ENCODE assay signal across 30 mouse cellular contexts in genomic region chr9:115474342-115474741, GRCm38 (mm10).
DNase-seq lines count a peak whose midpoint lies in the region; ATAC-seq and TF ChIP-seq lines count a peak whose summit lies in the region.
"Had no signal": no experiment of that assay in that cellular context is flagged by ENCODE, and none has a peak within 500 bp of the region (broad histone marks: within the 10 kb centered on the region; RNA-seq: fewer than 3 reads in every experiment).

No protein-coding gene starts in this region.

- H3K4me2 ChIP-seq in liver, postnatal 0 days (ENCODE audit: low read depth, low read length): no peak overlapping the region
- peak overlapping the region; percentile 24; the same call in 1 of the 2 replicates for H3K4me2 ChIP-seq in liver, embryonic 12.5 days
- no peak overlapping the region for H3K4me2 ChIP-seq in kidney, embryonic 15.5 days
- H3K4me2 ChIP-seq: embryonic facial prominence, embryonic 15.5 days; forebrain, embryonic 15.5 days; heart, embryonic 15.5 days; hindbrain, embryonic 14.5 days; limb, embryonic 13.5 days; lung, embryonic 15.5 days; midbrain, embryonic 12.5 days; neural tube, embryonic 13.5 days had no signal

- H3K4me1 ChIP-seq in liver, postnatal 0 days (ENCODE audit: insufficient read depth): peaks cover 16% of the 10 kb centered on the region
- H3K4me1 ChIP-seq in liver, embryonic 12.5 days: peaks cover 48% of the 10 kb centered on the region
- H3K4me1 ChIP-seq in lung, adult 2 months (ENCODE audit: control insufficient read depth, insufficient read depth, low read length): no peaks in the 10 kb centered on the region
- no peaks in the 10 kb centered on the region for H3K4me1 ChIP-seq in kidney, embryonic 15.5 days
- H3K4me1 ChIP-seq: embryonic facial prominence, embryonic 15.5 days; forebrain, embryonic 15.5 days; heart, embryonic 15.5 days; midbrain, embryonic 12.5 days had no signal

- no peaks in the 10 kb centered on the region; the same call in 1 of the 2 replicates for H3K9me3 ChIP-seq in liver, postnatal 0 days (ENCODE audit: low read length)
- no peaks in the 10 kb centered on the region for H3K9me3 ChIP-seq in liver, embryonic 12.5 days (replicated peaks)
- no peaks in the 10 kb centered on the region for H3K9me3 ChIP-seq in kidney, embryonic 15.5 days (replicated peaks)
- H3K9me3 ChIP-seq: embryonic facial prominence, embryonic 10.5 days; embryonic facial prominence, embryonic 15.5 days; forebrain, embryonic 15.5 days; heart, embryonic 10.5 days; heart, embryonic 15.5 days; lung, embryonic 15.5 days; midbrain, embryonic 12.5 days; neural tube, embryonic 13.5 days had no signal

- no peaks in the 10 kb centered on the region for H3K36me3 ChIP-seq in liver, postnatal 0 days (replicated peaks; ENCODE audit: insufficient read depth, low read length)
- H3K36me3 ChIP-seq in liver, embryonic 12.5 days: no peaks in the 10 kb centered on the region
- H3K36me3 ChIP-seq in kidney, embryonic 15.5 days: no peaks in the 10 kb centered on the region
- H3K36me3 ChIP-seq: embryonic facial prominence, embryonic 10.5 days; embryonic facial prominence, embryonic 15.5 days; forebrain, embryonic 10.5 days; forebrain, embryonic 15.5 days; heart, embryonic 10.5 days; heart, embryonic 15.5 days; limb, embryonic 13.5 days; lung, embryonic 15.5 days; midbrain, embryonic 12.5 days; neural tube, embryonic 13.5 days had no signal

- TF ChIP-seq POLR2A in lung, adult 2 months (IDR thresholded peaks at IDR 0.05; ENCODE audit: borderline replicate concordance, extremely low read depth, low read depth, low read length): no peak

- ATAC-seq in liver, postnatal 0 days: no peak; the same call in 1 of the 2 replicates
- peak; percentile 87 for ATAC-seq in liver, embryonic 12.5 days
- peak; percentile 58 for ATAC-seq in megakaryocyte progenitor cell, adult 5-6 weeks (replicated peaks; ENCODE audit: poor library complexity)
- ATAC-seq in granulocyte monocyte progenitor cell, adult 5-6 weeks (replicated peaks; ENCODE audit: poor library complexity, severe bottlenecking): no peak
- no peak for ATAC-seq in kidney, embryonic 15.5 days (replicated peaks; ENCODE audit: low FRiP score)
- ATAC-seq: forebrain, embryonic 15.5 days; intestine, postnatal 0 days; Patski had no signal

- no peak overlapping the region for H3K9ac ChIP-seq in liver, postnatal 0 days (replicated peaks)
- H3K9ac ChIP-seq in liver, embryonic 12.5 days: peak overlapping the region; percentile 12; the same call in 1 of the 2 replicates
- H3K9ac ChIP-seq in kidney, embryonic 15.5 days: no peak overlapping the region
- H3K9ac ChIP-seq: embryonic facial prominence, embryonic 15.5 days; forebrain, embryonic 15.5 days; heart, embryonic 15.5 days; hindbrain, embryonic 14.5 days; limb, embryonic 13.5 days; lung, embryonic 15.5 days; midbrain, embryonic 12.5 days; neural tube, embryonic 13.5 days had no signal

- H3K27me3 ChIP-seq in liver, postnatal 0 days (ENCODE audit: insufficient read depth, low read length): no peaks in the 10 kb centered on the region
- H3K27me3 ChIP-seq in liver, embryonic 12.5 days (replicated peaks): no peaks in the 10 kb centered on the region
- peaks cover 13% of the 10 kb centered on the region; the same call in 1 of the 2 replicates for H3K27me3 ChIP-seq in kidney, embryonic 15.5 days
- H3K27me3 ChIP-seq: embryonic facial prominence, embryonic 15.5 days; forebrain, embryonic 15.5 days; heart, embryonic 15.5 days; limb, embryonic 13.5 days; lung, embryonic 15.5 days; midbrain, embryonic 12.5 days; neural tube, embryonic 13.5 days; Patski had no signal

- no peak for TF ChIP-seq EP300 in liver, postnatal 0 days (IDR thresholded peaks at IDR 0.05; ENCODE audit: low read depth)

- H3K4me3 ChIP-seq in liver, postnatal 0 days (ENCODE audit: low read depth, low read length): no peak overlapping the region
- H3K4me3 ChIP-seq in liver, embryonic 12.5 days: no peak overlapping the region
- no peak overlapping the region for H3K4me3 ChIP-seq in lung, adult 2 months (replicated peaks; ENCODE audit: extremely low read depth, low read depth, low read length)
- H3K4me3 ChIP-seq in kidney, embryonic 15.5 days (replicated peaks): no peak overlapping the region
- H3K4me3 ChIP-seq: embryonic facial prominence, embryonic 10.5 days; embryonic facial prominence, embryonic 15.5 days; forebrain, embryonic 10.5 days; forebrain, embryonic 15.5 days; heart, embryonic 10.5 days; heart, embryonic 15.5 days; left cerebral cortex, adult 2 months; limb, embryonic 13.5 days; lung, embryonic 15.5 days; midbrain, embryonic 12.5 days; neural tube, embryonic 13.5 days had no signal

- TF ChIP-seq CTCF in liver, postnatal 0 days (IDR thresholded peaks at IDR 0.05; ENCODE audit: low read depth): no peak
- TF ChIP-seq CTCF in lung, adult 2 months (IDR thresholded peaks at IDR 0.05; ENCODE audit: insufficient read depth, low read length): no peak

- 78% methylated on average over 8 of the region's 8 CpGs for WGBS in liver, postnatal 0 days (ENCODE audit: insufficient replicate concordance)
- 46% methylated on average over 8 of the region's 8 CpGs for WGBS in liver, embryonic 12.5 days (ENCODE audit: insufficient replicate concordance)
- 83% methylated on average over 8 of the region's 8 CpGs for WGBS in lung, adult 2 months
- WGBS in kidney, embryonic 15.5 days: 89% methylated on average over 8 of the region's 8 CpGs

- no peak overlapping the region for H3K27ac ChIP-seq in liver, postnatal 0 days (ENCODE audit: low read depth)
- H3K27ac ChIP-seq in liver, embryonic 12.5 days: peak overlapping the region; percentile 69
- no peak overlapping the region for H3K27ac ChIP-seq in kidney, embryonic 15.5 days
- H3K27ac ChIP-seq: embryonic facial prominence, embryonic 10.5 days; embryonic facial prominence, embryonic 15.5 days; forebrain, embryonic 10.5 days; forebrain, embryonic 15.5 days; heart, embryonic 10.5 days; heart, embryonic 15.5 days; hindbrain, embryonic 14.5 days; left cerebral cortex, adult 2 months; limb, embryonic 13.5 days; lung, embryonic 15.5 days; midbrain, embryonic 12.5 days; neural tube, embryonic 13.5 days had no signal

- DNase-seq in liver: peak; percentile 39
- DNase-seq in liver, postnatal 0 days: no peak
- DNase-seq in c-Kit-positive CD71-positive TER-119-positive erythroid progenitor cells, embryonic 14.5 days (ENCODE audit: low spot score): peak; percentile 34
- DNase-seq in lung, adult 2 months: no peak
- DNase-seq: adrenal gland, postnatal 10 days; cerebellum, adult 2 months; cerebellum, postnatal 25 days; gastrocnemius, postnatal 10 days; heart, postnatal 36 days; kidney, adult 9 months; kidney, postnatal 25 days; right cerebral cortex, postnatal 4 days had no signal

Comparison
In these comparisons a context has a peak if more than half of its experiments do, and no peak if none do; other contexts are left out.
1. DNase-seq: peak in liver (single experiment) and c-Kit-positive CD71-positive TER-119-positive erythroid progenitor cells, embryonic 14.5 days (single experiment); none in liver, postnatal 0 days (single experiment) and lung, adult 2 months (single experiment).
2. ATAC-seq: peak in liver, embryonic 12.5 days (single experiment) and megakaryocyte progenitor cell, adult 5-6 weeks (single experiment); none in liver, postnatal 0 days (single experiment), granulocyte monocyte progenitor cell, adult 5-6 weeks (single experiment) and kidney, embryonic 15.5 days (single experiment).